ENCODE assay signal across 8 mouse cellular contexts in genomic region chr4:142083193-142083592, GRCm38 (mm10). TPM values are rescaled to one million over a fixed set of nuclear protein-coding genes. Genes with fewer than 3 reads are reported as not detected.
DNase-seq lines count a peak whose midpoint lies in the region; ATAC-seq lines count a peak whose summit lies in the region.

No protein-coding gene starts in this region.

- H3K27me3 ChIP-seq in kidney, embryonic 16.5 days (ENCODE audit: insufficient read depth, low read length), result no peaks in the 10 kb centered on the region
- no peaks in the 10 kb centered on the region for H3K27me3 ChIP-seq in embryonic facial prominence, embryonic 15.5 days
- no peaks in the 10 kb centered on the region for H3K27me3 ChIP-seq in intestine, embryonic 16.5 days (replicated peaks; ENCODE audit: control insufficient read depth, insufficient read depth, low read length)
- peaks cover 59% of the 10 kb centered on the region for H3K27me3 ChIP-seq in neural tube, embryonic 13.5 days

- DNase-seq in kidney, postnatal 36 days, result no peak
- DNase-seq in testis, postnatal 10 days (ENCODE audit: low spot score), result no peak
- DNase-seq in cerebellum, adult 18-20 months, result no peak

- WGBS in kidney, embryonic 16.5 days, result 48% methylated on average over 6 of the region's 6 CpGs
- WGBS in embryonic facial prominence, embryonic 15.5 days, result 46% methylated on average over 6 of the region's 6 CpGs
- 47% methylated on average over 6 of the region's 6 CpGs for WGBS in intestine, embryonic 16.5 days
- WGBS in neural tube, embryonic 13.5 days, result 55% methylated on average over 6 of the region's 6 CpGs

- no peak for ATAC-seq in kidney, embryonic 16.5 days (ENCODE audit: low FRiP score, low TSS enrichment)
- ATAC-seq in embryonic facial prominence, embryonic 15.5 days (ENCODE audit: insufficient number of reproducible peaks, low FRiP score, low TSS enrichment, low read depth), result no peak; the same call in 1 of the 2 replicates
- ATAC-seq in intestine, embryonic 16.5 days, result no peak
- no peak for ATAC-seq in neural tube, embryonic 13.5 days (ENCODE audit: low read depth)
- ATAC-seq in erythroid progenitor cell, adult 5-6 weeks (replicated peaks; ENCODE audit: low FRiP score, poor library complexity, severe bottlenecking), result no peak

- H3K4me3 ChIP-seq in kidney, embryonic 16.5 days (ENCODE audit: low read length), result peak overlapping the region; percentile 79
- peak overlapping the region; percentile 65 for H3K4me3 ChIP-seq in embryonic facial prominence, embryonic 15.5 days (replicated peaks)
- H3K4me3 ChIP-seq in intestine, embryonic 16.5 days (ENCODE audit: low read length), result peak overlapping the region; percentile 83
- H3K4me3 ChIP-seq in neural tube, embryonic 13.5 days, result peak overlapping the region; percentile 56

- peak overlapping the region; percentile 96 for H3K4me2 ChIP-seq in kidney, embryonic 16.5 days (replicated peaks; ENCODE audit: low read depth, low read length)
- H3K4me2 ChIP-seq in embryonic facial prominence, embryonic 15.5 days (replicated peaks), result peak overlapping the region; percentile 97
- H3K4me2 ChIP-seq in intestine, embryonic 16.5 days (ENCODE audit: low read depth, low read length), result peak overlapping the region; percentile 87
- peak overlapping the region; percentile 97 for H3K4me2 ChIP-seq in neural tube, embryonic 13.5 days

- H3K9ac ChIP-seq in kidney, embryonic 16.5 days (replicated peaks; ENCODE audit: low read length), result peak overlapping the region; percentile 85
- no peak overlapping the region for H3K9ac ChIP-seq in embryonic facial prominence, embryonic 15.5 days
- peak overlapping the region; percentile 92 for H3K9ac ChIP-seq in intestine, embryonic 16.5 days (ENCODE audit: low read depth, low read length)
- 0 out of 2 replicates have a peak overlapping the region, but pooled peaks have one; percentile 76 for H3K9ac ChIP-seq in neural tube, embryonic 13.5 days

- H3K27ac ChIP-seq in kidney, embryonic 16.5 days (ENCODE audit: low read length), result no peak overlapping the region; the same call in 1 of the 2 replicates
- H3K27ac ChIP-seq in embryonic facial prominence, embryonic 15.5 days (replicated peaks), result no peak overlapping the region
- H3K27ac ChIP-seq in intestine, embryonic 16.5 days (ENCODE audit: low read length), result peak overlapping the region; percentile 8; the same call in 1 of the 2 replicates
- H3K27ac ChIP-seq in neural tube, embryonic 13.5 days (replicated peaks), result no peak overlapping the region

- H3K9me3 ChIP-seq in kidney, embryonic 16.5 days (ENCODE audit: low read length), result no peaks in the 10 kb centered on the region
- H3K9me3 ChIP-seq in embryonic facial prominence, embryonic 15.5 days (replicated peaks), result no peaks in the 10 kb centered on the region
- H3K9me3 ChIP-seq in intestine, embryonic 16.5 days (ENCODE audit: control insufficient read depth, low read length), result no peaks in the 10 kb centered on the region
- H3K9me3 ChIP-seq in neural tube, embryonic 13.5 days, result no peaks in the 10 kb centered on the region

- H3K36me3 ChIP-seq in kidney, embryonic 16.5 days (ENCODE audit: insufficient read depth, low read length), result no peaks in the 10 kb centered on the region
- H3K36me3 ChIP-seq in embryonic facial prominence, embryonic 15.5 days, result no peaks in the 10 kb centered on the region
- H3K36me3 ChIP-seq in intestine, embryonic 16.5 days (ENCODE audit: control insufficient read depth, insufficient read depth, low read length), result no peaks in the 10 kb centered on the region
- no peaks in the 10 kb centered on the region for H3K36me3 ChIP-seq in neural tube, embryonic 13.5 days

- H3K4me1 ChIP-seq in kidney, embryonic 16.5 days (ENCODE audit: insufficient read depth, low read length), result peaks cover 30% of the 10 kb centered on the region
- peaks cover 59% of the 10 kb centered on the region for H3K4me1 ChIP-seq in embryonic facial prominence, embryonic 15.5 days
- peaks cover 45% of the 10 kb centered on the region for H3K4me1 ChIP-seq in intestine, embryonic 16.5 days (ENCODE audit: control insufficient read depth, insufficient read depth, low read length)
- H3K4me1 ChIP-seq in neural tube, embryonic 13.5 days (replicated peaks), result peaks cover 43% of the 10 kb centered on the region

RNA-seq across cellular contexts. Expression of gene Tmem51, which starts 0.9 kb away (rescaled TPM):
- polyA plus RNA-seq in kidney, embryonic 16.5 days (2015; fragmentation: Nextera tagmentation; extraction: Ambion mirVana), result 41.6 and 42.7 TPM in 2 replicates
- 18.3 and 20.2 TPM in 2 replicates for polyA plus RNA-seq in embryonic facial prominence, embryonic 15.5 days (2015; fragmentation: Nextera tagmentation; extraction: Ambion mirVana)
- 160 and 206 TPM in 2 replicates for polyA plus RNA-seq in intestine, embryonic 16.5 days (2015; fragmentation: Nextera tagmentation; extraction: Ambion mirVana)
- 5.2 and 6.4 TPM in 2 replicates for polyA plus RNA-seq in neural tube, embryonic 13.5 days (2015; fragmentation: Nextera tagmentation; extraction: Ambion mirVana)
- 1.8 TPM in 1 of 2 replicates, not detected in the other for total RNA-seq in erythroid progenitor cell, adult 5-6 weeks (2015; ENCODE audit: low replicate concordance)
- 1.2 and 1.4 TPM in 2 replicates for total RNA-seq in erythroid progenitor cell, adult 5-6 weeks (2017; ENCODE audit: low replicate concordance)
